Mouse (Mus musculus) yolk sac, embryonic 10.5 days (tissue): ENCODE measurements around the gene 4933417A18Rik.
A peak's percentile ranks its signal among the peaks of the same experiment; 100 is the strongest.
"Not testable (repeated sequence)": the region's sequence is repeated elsewhere in the genome, so short reads cannot be mapped to it uniquely, and the experiment has no call there.

Experiments
- DNase-seq: peaks from one replicate; pipeline ENCODE4 v3.0.0-alpha.2; 2017; ENCODE audit warnings: low spot score

The 4933417A18Rik gene

DNA sequence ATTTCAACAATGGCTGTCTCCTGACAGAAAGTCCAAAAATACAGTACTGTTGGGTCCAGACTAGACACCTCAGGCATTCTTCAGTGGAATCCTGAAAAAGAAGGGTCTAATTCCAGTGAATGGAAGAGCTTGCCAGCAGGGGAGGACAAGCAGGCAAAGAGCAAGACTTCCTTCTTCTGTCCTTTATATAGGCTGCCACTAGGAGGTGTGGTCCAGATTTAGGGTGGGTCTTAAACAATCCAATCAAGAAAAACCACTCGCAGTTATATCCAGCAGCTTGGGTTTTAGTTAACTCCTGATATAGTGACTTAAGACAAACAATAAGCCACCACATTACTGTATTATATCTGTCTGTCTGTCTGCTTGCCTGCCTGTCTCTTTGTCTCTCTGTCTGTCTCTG lies 49.6 kb downstream of the 4933417A18Rik start:
- DNase-seq, result no peak

DNA sequence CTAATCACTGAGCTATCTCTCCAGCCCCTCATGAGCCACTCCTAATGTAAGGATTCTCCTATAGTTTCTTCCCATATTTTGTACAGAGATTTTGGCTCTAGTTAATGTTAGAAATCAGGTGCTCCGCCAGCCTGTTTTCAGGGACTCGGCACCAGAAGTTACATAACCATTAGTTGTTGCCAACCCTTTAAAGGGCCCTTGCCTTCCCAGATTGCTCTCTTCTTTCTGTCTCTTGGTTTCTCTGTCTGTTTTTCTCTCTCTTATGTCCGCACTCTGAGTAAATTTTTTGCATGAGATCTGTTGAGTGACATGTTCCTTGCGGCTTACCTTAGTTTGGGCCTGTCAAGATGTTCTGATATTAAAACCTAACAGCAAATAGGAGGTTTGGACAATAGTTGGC lies 51.9 kb downstream of the 4933417A18Rik start:
- DNase-seq, result no peak

DNA sequence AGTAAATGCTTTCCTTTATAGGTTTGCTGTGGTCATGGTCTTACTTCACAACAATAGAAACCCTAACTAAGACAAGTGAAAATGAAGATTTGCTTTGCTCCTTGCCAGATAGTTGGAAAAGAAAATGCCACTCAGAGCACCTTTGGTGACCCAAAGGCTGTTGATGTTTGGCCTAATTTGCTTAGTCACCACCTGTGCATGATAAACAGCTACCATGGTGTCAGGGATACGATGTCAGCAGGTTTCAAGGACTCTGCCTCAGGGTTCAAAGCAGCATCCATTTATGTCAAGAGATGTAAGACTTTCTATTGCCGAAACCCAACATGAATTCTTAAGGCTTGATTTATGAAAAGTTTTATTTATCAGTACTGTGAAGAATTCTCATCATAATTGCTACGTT lies 53.2 kb downstream of the 4933417A18Rik start:
- no peak for DNase-seq

DNA sequence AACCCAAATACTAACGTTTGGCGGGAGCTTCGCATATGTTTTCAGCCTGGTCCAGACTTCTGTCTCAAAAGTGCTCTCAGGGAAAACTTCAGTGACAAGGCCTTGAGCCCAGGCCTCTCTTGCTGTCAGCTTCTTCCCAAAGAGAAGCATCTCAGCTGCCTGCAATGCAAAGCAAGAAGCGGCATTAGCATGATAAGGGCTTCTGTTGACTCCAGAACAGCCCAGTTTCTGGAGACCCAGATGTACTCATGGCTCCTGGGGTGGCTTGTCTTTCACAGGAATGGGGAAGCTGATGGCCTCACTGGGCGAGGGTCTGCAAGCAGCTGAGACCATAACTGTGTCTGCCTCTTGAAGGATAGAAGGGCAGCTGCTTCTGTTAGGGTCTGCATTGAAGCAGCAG lies 54.4 kb downstream of the 4933417A18Rik start:
- DNase-seq, result not testable (repeated sequence)

DNA sequence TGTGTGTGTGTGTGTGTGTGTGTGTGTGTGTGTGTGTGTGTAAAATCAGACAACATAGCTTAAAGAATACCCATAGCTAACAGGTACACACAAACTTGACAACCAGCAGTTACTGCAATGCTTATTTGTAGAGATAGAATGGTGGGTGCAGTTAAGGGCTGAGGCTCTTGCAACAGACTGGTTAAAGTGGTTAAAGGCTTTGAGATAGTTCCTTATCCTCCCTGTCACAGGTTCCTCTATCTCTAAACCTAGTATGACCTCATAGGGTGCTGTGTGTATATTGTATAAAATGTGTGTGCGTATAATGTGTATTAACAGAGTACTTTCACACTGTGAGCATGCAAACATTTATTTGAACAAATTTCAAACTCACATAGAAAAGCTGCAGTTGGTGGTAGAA lies 59.3 kb downstream of the 4933417A18Rik start:
- not testable (repeated sequence) for DNase-seq

DNA sequence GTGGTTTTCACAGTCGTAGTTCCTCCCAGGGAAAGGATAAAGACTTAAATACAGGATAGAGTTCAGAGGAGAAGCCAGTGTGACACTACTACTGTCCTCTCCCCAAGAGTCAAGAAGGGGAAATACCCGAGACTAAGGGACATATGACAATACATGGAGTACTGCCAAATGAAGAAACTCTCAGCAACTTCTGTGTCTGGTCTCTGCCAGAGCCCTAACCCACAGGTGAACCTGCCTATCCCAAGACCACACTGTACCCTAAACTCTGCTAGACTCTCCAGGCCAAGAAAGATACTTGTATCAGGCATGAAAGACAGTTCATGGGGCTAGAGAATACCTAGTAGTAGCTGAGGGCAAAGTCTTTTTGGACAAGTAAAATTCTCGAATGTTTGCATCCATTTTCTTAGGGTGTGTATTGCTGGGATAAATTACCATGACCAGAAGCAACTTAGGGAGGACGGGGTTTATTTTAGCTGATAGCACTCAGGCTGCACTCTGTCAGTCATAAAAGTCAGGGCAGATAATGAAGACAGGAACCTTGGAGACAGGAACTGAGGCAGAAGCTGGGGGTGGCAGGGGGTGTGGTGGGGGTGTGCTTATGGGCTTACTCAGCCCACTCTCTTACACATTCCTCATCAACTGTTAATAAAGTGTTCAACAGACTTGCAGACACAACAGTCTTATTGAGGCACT lies 67.5 kb downstream of the 4933417A18Rik start:
- DNase-seq, result no peak

DNA sequence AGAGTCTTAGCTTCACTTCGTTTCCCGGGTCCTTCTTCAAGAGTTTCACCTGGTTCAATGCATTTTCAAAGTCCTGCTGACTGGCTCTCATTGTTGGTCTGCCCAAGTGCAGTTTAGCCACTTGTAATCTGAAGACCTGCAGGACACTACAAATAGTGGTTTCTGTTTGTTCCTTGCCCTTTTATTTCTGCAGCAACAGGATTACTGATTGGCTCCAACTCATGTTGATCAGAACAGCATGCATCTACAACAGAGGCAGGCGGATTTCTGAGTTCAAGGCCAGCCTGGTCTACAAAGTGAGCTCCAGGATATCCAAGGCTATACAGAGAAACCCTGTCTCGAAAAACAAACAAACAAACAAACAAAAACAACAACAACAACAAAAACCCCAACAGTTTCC lies 68.9 kb downstream of the 4933417A18Rik start:
- no peak for DNase-seq

DNA sequence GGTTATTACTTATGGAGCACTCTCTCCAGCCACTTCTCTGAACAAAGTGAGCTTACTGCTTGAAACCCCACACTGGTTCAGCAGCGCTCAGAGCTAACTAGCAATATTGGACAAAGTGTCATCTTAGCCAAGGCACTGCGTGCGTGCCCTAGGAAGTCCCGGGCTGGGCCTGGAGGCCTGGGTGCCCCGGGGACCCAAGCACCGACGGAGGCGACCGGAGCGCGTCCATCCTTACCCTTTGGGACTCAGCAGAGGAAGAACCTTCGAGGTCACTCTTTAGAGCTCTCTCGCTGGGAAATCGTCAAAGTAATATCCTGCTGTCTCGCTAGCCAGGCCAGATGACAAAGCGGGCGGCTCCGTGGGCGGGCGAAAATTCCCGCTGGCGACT lies 69.4 kb downstream of the 4933417A18Rik start:
- DNase-seq, result no peak

DNA sequence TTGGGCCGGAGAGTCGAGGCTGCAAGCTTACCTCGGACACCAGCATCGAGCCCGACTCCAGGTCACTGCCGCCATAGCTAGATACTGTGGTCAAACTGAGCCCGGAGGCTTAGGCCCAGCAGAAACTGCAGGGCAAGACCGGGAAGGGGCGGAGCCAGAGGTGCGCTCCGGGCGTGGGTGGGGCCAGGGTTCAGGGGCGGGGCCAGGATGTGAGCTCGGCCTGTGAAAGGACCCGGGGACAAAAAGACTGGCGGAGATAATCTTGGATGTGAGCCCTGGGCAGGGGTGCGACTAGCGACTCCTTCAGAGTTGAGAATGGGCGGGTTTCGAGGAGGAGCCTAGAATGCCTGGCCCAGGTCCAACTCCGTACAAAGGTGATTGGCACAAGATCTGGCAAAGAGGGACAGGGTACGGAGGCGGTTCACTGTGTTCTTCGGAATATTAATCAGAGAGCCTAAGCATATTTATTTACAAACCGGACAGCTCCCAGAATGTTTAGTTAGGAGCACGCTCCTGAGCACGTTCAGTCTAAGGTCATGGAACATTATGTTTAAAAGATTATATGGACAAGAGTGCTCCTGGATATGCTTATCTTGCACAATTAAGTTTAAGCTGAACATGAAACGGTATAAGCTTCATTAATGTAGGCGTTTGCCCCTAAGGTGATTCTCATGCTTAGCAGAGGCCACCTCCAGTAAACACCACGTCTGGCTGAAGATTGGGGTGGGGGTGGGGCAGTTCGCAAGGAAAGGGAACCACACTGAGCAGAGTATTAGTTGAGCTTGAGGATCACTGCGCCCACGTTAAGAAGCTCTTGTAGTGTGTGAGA lies 70.0 kb downstream of the 4933417A18Rik start:
- DNase-seq, result peak; percentile 96

DNA sequence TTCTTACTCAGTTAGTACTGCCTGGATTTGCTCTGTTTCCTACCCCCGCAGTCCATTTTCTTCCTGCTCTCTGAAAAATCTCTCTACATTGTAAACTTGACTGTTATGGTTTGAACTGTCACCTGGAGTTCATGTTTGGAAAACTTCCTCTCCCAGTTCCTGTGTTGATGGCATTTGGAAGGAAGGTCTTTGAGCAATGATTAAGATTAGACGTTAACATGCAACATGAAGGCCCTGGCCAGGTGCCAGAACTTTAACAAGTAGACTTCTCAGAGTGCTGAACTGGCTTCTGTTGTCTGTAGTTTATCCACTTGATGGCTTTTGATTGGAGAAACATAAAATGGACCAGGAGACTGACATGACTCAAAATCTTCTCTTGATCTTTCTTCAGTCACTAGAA lies 71.7 kb downstream of the 4933417A18Rik start:
- DNase-seq, result no peak
